Mouse (Mus musculus) activated CD4-positive, CD25-positive, alpha-beta regulatory T cell, adult 9 weeks (primary cell): ENCODE data around the gene Vcpkmt. TPM values are rescaled to one million over a fixed set of nuclear protein-coding genes. Genes with fewer than 3 reads are reported as not detected.

Source experiments
- polyA plus RNA-seq: library from polyadenylated mRNA; unstranded; fragments of 100-300 nt; shearing (Covaris generic); gene quantifications from one replicate; pipeline ENCODE4 v1.2.1, GENCODE M21; 2017

Gene Vcpkmt
- 4.5 TPM for polyA plus RNA-seq

DNA sequence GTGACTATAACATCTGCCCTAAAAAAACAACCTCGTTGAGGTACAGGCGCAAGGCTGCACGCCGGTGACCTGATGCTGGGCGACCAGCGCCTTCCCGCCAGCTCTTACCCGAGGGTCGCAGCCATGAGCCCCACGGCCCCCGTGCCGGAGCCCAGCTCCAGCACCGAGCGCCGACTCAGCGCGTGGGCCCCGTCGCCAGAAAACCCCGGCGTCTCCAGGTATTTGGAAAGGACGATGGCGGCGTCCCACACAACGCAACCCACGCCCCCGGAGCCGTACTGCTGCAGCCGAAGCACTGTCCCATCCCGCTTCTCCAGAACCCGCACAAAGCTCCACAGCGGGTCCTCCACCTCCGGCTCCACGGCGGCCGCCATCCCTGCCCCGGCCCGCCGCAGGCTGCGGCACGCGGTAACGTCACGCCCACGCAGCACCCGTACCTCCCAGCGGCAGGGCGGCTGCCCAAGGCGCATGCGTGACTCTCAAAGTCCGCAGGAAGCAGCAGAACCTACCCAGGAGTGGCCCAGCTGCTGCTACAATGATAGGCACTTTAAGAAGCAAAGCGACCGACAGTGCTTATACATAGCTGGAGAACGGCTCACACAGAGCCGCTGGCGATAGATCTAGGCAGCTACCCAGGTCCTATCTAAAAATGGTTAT, at the start of gene Vcpkmt:
Gene Vcpkmt, minus strand, starts transcription at position 416 of the 657 bp plus-strand sequence.

Other genes starting within 250 kb of the Vcpkmt start
- 135 TPM for gene Nemf, start 225.9 kb downstream of the Vcpkmt start, polyA plus RNA-seq
- gene Arf6, start 210.9 kb downstream of the Vcpkmt start, polyA plus RNA-seq, result 13.9 TPM
- not detected for gene Gm9887, start 210.6 kb downstream of the Vcpkmt start, polyA plus RNA-seq
- 5.4 TPM for gene Sos2, start 98.8 kb upstream of the Vcpkmt start, polyA plus RNA-seq
- 6.7 TPM for gene L2hgdh, start 141.8 kb upstream of the Vcpkmt start, polyA plus RNA-seq
- gene Atp5s, start 141.9 kb upstream of the Vcpkmt start, polyA plus RNA-seq, result 29.1 TPM
- not detected for gene Cdkl1, start 208.2 kb upstream of the Vcpkmt start, polyA plus RNA-seq